Mouse (Mus musculus) kidney, adult 8-10 months (tissue): ENCODE measurements around the gene Olfr153.
"Not testable (repeated sequence)": the region's sequence is repeated elsewhere in the genome, so short reads cannot be mapped to it uniquely, and the experiment has no call there.

Source experiments
- DNase-seq, 2 experiments: peaks; one replicate each; pipeline ENCODE4 v3.0.0; 2022

Gene Olfr153

GRCm38 (mm10) chr2:87531496-87531895, at the start of gene Olfr153:
TSS of gene Olfr153 (plus strand) at chr2:87531796.
- no peak for DNase-seq

DNA sequence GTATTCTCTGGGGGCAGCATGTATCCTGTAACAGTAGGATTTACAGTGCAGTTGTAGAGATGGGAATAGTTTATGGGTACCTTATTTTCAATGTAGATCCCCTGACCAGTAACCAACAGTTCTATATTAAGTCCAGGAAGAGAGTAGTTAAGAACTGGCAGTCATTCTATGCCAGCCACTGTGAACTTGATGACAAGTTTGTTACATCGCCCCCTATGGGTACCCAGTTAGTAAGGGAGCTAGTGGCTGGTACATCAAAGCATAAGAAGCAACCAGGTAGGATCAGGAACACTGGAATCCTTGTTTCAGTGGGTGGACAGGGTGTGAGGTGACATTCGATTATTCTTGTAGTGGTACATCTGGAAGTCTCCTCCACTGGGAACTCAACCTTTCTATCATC, 49.3 kb upstream of the Olfr153 start:
- no peak for DNase-seq

- not testable (repeated sequence) for DNase-seq
These were observed 34.6 kb upstream of the Olfr153 start, which contains the start of gene Pramel7 for GRCm38 (mm10) chr2:87496993-87497392. TSS of gene Pramel7 (minus strand) at chr2:87497093.

- no peak for DNase-seq
These were observed 25.3 kb upstream of the Olfr153 start, which contains the start of gene Pramel6 for GRCm38 (mm10) chr2:87506265-87506664. TSS of gene Pramel6 (plus strand) at chr2:87506565.

DNA sequence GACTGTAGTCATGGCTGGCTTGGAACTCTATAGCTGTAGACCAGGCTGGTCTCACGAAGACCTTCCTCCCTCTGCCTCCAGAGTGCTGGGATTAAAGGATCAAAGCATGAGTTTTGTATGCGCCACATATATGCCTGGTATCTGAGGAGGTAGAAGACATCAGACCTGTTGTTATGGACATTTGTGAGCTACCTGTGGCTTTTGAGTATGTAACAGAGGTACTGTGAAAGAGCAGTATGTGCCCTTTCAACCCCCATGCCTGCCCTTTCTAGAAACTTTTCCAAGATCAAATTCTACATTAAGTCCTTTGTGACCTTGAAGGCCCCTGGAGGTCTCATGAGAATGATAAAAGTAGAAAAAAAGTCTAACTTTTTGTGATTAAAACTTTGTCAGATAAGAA, 16.6 kb upstream of the Olfr153 start:
- DNase-seq, result no peak

- no peak for DNase-seq
These were observed 16.0 kb upstream of the Olfr153 start for GRCm38 (mm10) chr2:87515457-87516060.

- no peak for DNase-seq
These were observed 15.0 kb upstream of the Olfr153 start for GRCm38 (mm10) chr2:87516581-87516980.

- DNase-seq, result peak; percentile 4 to 23
These were observed 10.9 kb upstream of the Olfr153 start for GRCm38 (mm10) chr2:87520651-87521050.

DNA sequence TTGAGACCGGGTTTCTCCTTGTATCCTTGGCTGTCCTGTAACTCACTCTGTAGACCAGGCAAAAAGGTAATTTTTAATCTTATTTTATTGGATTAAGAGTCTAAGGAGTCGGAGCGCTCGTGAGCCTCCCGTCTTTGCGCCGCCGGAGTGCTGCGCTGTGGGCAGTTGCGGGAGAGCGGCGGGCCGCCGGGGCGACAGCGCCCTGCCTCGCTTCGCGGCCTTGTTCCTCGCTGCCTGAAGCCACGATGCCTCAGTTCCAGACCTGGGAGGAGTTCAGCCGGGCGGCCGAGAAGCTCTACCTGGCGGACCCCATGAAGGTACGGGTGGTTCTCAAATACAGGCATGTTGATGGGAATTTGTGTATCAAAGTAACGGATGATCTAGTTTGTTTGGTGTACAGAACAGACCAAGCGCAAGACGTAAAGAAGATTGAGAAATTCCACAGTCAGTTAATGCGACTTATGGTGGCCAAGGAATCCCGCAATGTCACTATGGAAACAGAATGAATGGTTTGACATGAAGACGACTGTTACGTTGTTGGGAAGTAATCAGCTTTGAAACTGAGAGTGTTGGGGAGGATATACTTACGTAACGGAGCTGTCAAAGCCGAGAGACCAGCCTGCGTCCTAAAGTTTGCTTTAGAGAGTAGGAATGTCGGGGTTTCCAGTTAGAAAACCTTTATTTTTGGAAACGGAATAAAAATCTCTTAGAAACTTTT, 5.5 kb upstream of the Olfr153 start:
- not testable (repeated sequence) for DNase-seq

- DNase-seq, result no peak
These were observed 3.2 kb downstream of the Olfr153 start for GRCm38 (mm10) chr2:87534826-87535225.

- no peak for DNase-seq
These were observed 13.8 kb downstream of the Olfr153 start, which contains the start of gene Olfr1128 for GRCm38 (mm10) chr2:87545442-87545841. TSS of gene Olfr1128 (minus strand) at chr2:87545542.

GRCm38 (mm10) chr2:87573602-87574001, 42.0 kb downstream of the Olfr153 start, which contains the start of gene Olfr1129:
TSS of gene Olfr1129 (plus strand) at chr2:87573902.
- DNase-seq, result not testable (repeated sequence)
